Mouse (Mus musculus): ENCODE measurements around the gene Serpina3f.
"Not testable (repeated sequence)": the region's sequence is repeated elsewhere in the genome, so short reads cannot be mapped to it uniquely, and the experiment has no call there.

Serpina3f gene

DNA sequence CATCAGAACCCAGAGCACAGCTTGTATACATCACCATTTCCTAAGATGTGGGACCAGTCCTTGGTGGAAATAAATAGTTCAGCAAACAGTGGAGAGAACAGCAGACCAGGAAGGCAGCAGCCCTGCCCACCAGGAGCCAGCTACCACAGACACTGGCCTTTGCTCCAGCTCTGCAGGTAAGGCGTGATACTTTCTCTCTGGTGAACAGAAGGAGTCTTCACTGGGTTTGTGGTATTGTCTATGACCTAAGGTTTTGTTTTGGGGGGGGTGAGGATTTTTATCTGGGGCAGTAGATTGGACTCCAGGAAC, at the start of gene Serpina3f:
Gene Serpina3f (plus strand): TSS at position 100 of the 309 bp plus-strand sequence.
- DNase-seq (ENCODE audit: low spot score), result no peak

- peak; percentile 12 for DNase-seq (ENCODE audit: low spot score)
These were observed 39.6 kb upstream of the Serpina3f start for GRCm38 (mm10) chr12:104174747-104175146.

DNA sequence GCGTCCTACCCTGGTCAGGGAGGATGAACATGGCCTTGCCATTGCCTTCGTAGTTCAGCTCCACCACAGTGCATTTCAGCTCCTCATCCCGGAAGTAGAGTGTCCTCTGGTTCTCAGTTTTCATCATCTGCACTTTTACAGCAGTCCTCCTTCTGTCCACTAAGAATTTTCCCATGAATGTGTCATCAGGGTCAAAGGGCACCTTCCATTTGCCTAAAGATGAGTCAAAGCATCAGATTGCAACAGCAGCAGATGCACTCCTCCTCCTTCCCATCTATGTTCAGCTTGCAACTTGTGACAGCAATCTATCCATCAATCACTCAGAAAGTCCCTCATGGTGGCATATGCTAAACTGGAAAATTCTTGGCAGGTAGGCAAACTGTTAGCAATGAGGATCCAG, 38.7 kb upstream of the Serpina3f start:
- peak; percentile 3 for DNase-seq (ENCODE audit: low spot score)

DNA sequence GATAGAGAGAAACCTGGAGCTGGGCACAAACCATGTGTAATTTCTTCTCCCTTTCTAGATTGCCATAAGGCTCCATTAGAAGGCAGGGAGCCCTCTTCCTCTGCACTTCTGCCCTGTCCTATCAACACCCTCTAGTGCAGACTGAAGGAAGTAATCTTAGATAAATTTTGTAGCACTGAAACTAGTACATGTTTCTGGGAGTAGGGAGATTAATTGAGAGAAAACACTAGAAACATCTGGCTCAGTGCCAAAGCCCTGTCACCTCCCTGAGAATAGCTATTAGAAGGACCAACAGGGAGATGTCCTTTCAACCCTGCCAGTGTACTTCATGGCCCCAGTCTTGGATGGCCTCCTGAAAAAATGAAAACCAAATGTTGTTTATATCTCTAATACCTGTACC, 35.8 kb upstream of the Serpina3f start:
- no peak for DNase-seq (ENCODE audit: low spot score)

DNA sequence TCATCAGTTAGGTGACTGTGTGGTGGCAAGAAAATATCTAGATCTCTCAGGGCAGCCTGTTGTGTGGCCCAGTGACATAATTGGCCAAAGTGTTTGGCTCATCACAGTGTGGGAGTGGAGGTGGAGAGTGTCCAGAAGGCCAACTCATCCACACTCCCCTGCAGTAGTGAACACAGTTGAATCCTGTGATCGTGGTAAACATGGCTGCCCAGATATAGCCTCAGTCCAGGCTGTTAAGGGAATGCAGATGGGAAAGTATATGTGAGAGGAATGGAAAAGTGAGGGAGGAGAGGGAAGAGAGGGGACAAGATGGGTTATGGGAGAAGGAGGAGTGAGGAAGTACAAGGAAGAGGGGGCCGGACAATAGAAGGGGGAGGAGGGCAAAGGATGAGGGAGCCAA, 35.4 kb upstream of the Serpina3f start:
- no peak for DNase-seq (ENCODE audit: low spot score)

GRCm38 (mm10) chr12:104185046-104185445, 29.3 kb upstream of the Serpina3f start:
- DNase-seq (ENCODE audit: low spot score), result no peak

DNA sequence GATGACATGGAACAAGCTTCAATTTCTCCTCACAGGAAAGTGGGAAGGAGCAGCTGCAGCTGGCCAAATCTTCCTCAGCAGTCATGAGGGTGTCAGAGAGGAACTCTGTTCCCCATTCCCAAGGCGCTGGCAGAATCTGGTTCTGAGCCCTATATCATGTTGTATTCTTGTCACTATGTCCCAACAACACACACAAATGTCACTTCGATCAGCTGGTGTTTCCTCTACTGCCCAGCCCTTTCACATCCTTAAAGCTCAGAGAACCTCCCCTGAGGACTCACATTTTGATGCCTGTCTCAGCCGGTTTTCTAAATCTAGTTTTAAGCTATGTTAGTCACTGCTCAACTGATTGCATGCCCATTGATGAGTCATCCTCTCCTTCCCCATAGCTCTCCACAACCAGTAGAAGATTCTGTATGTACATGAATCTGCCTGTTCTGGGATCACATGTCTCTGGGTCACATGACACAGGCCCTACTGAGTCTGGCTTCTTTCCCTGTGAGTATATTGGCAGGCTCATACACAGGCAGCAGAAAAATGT, 28.2 kb upstream of the Serpina3f start:
- no peak for DNase-seq (ENCODE audit: low spot score)

DNA sequence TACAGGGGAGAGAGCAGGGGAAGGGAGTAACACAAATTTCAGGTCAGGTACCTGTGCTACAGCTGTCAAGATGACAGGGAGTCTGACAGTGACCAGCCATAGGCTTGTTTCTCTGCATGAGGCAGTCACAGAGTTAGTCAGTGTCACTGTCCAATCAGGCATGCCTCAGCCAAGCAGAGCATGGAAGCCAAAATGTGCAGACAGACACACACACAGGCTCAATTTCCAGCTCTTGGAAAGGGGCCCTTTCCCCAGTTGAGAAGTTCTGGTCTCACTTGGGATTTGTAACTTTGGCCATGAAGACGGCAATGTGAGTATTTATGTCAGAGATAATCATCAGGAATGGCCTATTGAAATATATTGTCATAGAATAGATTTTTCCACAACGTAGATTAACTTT, 25.1 kb upstream of the Serpina3f start:
- DNase-seq (ENCODE audit: low spot score), result no peak

GRCm38 (mm10) chr12:104190852-104191251, 23.5 kb upstream of the Serpina3f start:
- DNase-seq (ENCODE audit: low spot score), result no peak

- peak; percentile 10 for DNase-seq (ENCODE audit: low spot score)
These were observed 5.2 kb upstream of the Serpina3f start for GRCm38 (mm10) chr12:104209149-104209548.

GRCm38 (mm10) chr12:104209802-104210201, 4.5 kb upstream of the Serpina3f start:
- no peak for DNase-seq (ENCODE audit: low spot score)

- DNase-seq (ENCODE audit: low spot score), result peak; percentile 4
These were observed 477 bp upstream of the Serpina3f start for GRCm38 (mm10) chr12:104213689-104214444.

- no peak for DNase-seq (ENCODE audit: low spot score)
These were observed 905 bp downstream of the Serpina3f start for GRCm38 (mm10) chr12:104215249-104215648.

GRCm38 (mm10) chr12:104221616-104222015, 7.3 kb downstream of the Serpina3f start:
- DNase-seq (ENCODE audit: low spot score), result no peak

- no peak for DNase-seq (ENCODE audit: low spot score)
These were observed 9.3 kb downstream of the Serpina3f start for GRCm38 (mm10) chr12:104223690-104224089.

GRCm38 (mm10) chr12:104224598-104225300, 10.4 kb downstream of the Serpina3f start:
- DNase-seq (ENCODE audit: low spot score), result peak; percentile 12

GRCm38 (mm10) chr12:104230762-104231161, 16.4 kb downstream of the Serpina3f start:
- no peak for DNase-seq (ENCODE audit: low spot score)

GRCm38 (mm10) chr12:104235915-104236314, 21.6 kb downstream of the Serpina3f start, which contains the start of gene Serpina3g:
Serpina3g (plus strand) TSS chr12:104236245.
- DNase-seq (ENCODE audit: low spot score), result no peak

DNA sequence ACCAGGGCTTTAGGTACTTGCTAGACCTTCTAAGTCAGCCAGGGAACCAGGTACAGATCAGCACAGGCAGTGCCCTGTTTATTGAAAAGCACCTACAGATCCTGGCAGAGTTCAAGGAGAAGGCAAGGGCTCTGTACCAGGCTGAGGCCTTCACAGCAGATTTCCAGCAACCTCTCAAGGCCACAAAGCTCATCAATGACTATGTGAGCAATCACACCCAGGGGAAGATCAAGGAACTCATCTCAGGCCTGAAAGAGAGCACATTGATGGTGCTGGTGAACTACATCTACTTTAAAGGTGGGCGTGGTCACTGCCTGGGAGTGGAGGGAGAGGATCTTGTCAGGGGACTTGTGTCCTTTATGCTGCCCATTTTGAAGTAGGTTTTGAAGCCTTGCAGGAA, 23.7 kb downstream of the Serpina3f start:
- DNase-seq (ENCODE audit: low spot score), result not testable (repeated sequence)

- no peak for DNase-seq (ENCODE audit: low spot score)
These were observed 29.0 kb downstream of the Serpina3f start for GRCm38 (mm10) chr12:104243307-104243706.

DNA sequence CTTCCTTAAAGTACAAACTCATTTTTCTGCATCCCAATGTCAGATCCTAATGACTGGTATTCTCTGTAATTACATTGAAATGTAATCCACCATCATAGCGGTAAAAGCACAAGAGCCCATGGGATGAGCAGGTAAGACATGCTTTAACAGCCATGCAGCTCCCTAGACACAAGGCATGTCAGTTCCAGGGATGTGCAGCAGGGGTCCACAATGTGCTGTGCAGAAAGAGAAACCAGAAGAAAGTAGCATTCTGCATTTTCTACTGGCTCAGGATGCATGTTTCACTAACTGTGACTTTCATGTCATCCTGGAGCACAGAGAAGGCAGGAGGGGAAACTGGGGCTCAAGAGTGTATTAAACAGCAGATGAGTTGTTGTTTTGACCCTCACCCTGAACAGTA, 30.7 kb downstream of the Serpina3f start:
- peak; percentile 18 for DNase-seq (ENCODE audit: low spot score)

DNA sequence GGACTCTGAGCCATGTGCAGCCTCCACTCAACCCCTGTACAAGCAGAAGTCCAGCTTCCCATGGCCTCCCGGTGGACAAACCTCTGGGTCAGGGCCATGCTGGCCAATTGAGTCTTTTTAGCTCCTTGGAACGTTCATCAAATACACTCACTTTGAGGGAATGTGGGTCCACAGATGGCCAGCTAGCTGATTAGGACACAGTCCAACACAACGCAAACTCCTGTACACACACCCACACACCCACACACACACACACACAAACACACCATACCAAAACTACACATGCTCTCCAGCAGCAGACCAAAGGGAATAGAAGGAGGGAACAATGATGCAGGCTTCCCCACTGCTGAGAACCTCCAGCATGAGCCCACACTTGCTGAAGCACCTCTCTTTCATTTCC, 31.3 kb downstream of the Serpina3f start:
- DNase-seq (ENCODE audit: low spot score), result no peak

DNA sequence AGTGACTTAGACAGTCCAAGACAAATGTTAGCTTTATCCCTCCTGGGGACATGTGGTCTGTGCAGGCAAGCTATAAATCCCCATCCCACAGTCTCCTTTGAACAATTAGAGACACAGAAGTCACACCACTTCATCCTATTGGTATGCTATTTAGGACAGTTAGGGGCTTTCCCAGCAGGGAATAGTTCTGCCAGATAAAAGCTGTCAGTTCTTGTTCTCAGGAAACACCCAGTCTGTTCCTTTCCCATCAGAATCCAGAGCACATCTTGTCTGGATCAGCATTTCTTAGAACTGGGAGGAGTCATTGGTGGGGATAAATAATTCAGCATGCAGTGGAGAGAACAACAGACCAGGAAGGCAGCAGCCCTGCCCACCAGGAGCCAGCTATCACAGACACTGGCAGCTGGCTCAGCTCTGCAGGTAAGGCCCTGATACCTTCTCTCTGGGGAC, 33.2 kb downstream of the Serpina3f start:
- DNase-seq (ENCODE audit: low spot score), result peak; percentile 46

Measured in embryo, embryonic 10.5 days (tissue).